Mouse (Mus musculus): Measurements from ENCODE around the gene Fgfr1op. TPM values are rescaled to one million over a fixed set of nuclear protein-coding genes. Genes with fewer than 3 reads are reported as not detected.

The Fgfr1op gene
- polyA plus RNA-seq, 1 experiment = 7.1 TPM

DNA sequence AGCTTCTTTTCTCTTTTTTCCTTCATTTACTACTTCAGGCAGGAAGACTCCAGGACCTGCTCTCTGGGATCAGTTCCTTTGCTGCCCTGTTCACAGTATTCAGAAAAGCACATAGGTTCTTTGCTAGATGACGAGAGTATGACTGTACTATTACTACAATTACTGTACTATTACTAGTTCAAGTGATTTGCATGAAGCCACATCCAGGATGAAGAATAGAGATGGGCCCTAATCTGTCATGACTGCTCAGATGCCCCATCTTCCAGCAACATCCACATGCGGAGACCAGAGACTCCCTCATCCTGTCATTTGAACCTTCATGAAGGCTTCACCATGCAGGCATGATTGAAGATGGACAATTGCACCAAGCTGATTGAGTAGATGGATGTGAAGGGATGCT, 44.4 kb downstream of the Fgfr1op start:
- no peak for TF ChIP-seq GATA1 (IDR thresholded peaks at IDR 0.05; ENCODE audit: low read length)

DNA sequence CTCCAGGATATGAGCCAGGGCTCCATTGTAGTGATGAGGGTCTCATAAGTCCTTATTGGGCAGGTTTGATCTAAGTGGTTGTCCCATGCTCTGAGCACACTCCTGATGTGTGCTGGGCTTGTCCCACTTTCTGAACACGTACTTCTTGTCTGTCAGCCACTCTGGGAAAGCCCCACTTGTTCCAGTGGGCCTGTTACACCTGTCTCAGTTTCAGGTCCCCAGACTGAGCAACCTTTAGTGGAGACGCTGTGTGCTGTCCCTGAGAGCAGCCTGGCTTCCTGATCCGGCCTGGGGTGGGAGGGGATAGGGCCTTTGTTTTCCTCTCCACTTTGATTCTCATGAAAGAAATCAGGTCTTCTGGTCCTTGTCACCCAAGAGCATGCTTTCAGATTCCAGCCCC, 44.9 kb downstream of the Fgfr1op start:
- TF ChIP-seq GATA1 (IDR thresholded peaks at IDR 0.05; ENCODE audit: low read length) = no peak

DNA sequence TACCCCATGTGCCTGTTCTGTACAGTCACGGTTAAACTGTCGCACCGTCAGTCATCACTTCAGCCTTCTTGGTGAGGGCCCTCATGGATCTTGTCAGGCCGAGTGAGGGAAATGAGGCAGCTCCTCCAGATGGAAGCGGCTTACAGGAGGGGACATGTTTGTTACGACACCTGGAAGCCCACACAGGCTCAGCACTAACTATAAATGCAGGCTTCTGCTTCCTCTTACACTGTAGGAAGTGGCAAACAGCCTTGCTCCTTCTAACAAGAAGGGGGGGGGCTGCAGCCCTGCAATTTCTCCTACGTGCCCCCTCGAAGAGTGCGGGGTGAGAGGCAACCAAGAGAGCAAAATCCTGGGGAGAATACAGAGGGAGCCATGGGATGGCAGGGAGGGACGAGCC, 45.4 kb downstream of the Fgfr1op start:
- no peak for TF ChIP-seq GATA1 (IDR thresholded peaks at IDR 0.05; ENCODE audit: low read length)

DNA sequence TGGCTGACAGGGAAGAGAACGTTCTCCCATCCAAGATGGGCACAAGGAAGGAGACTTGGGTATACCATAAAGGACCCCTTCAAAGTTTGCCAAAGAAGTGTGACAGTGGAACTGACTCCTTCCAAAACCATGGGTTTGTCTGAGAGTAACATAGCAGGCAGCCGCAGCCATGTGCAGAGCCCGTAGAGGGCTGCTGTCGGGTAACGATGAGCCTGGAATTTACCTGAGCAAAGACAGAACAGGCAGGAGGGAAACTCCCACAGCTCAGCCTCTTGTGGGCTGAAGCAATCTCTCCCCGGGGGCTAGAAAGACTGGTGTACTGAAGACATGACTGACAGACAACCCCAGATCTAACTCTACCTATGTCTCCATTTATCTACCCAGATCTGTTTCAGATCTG, 46.1 kb downstream of the Fgfr1op start:
- no peak for TF ChIP-seq GATA1 (IDR thresholded peaks at IDR 0.05; ENCODE audit: low read length)

DNA sequence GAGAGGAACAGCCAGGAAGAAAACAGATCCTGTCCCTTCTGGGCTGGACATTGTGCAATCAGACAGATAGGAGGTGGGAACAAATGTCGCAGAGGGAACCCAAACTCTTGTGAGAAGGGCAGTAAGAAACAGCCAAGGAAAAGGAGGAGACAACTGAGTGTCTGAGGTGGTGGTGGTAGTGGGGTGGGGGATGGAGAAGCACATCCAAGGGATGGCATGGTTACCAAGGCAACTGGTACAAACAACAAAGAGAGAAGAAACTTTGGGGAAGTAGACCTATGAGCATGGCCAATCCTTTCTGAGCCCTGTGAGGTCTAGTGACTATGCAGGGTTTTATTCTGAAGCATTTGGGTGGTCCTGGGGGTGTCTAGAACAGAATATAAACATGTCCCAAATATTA, 49.1 kb downstream of the Fgfr1op start:
- no peak for TF ChIP-seq GATA1 (IDR thresholded peaks at IDR 0.05; ENCODE audit: low read length)

DNA sequence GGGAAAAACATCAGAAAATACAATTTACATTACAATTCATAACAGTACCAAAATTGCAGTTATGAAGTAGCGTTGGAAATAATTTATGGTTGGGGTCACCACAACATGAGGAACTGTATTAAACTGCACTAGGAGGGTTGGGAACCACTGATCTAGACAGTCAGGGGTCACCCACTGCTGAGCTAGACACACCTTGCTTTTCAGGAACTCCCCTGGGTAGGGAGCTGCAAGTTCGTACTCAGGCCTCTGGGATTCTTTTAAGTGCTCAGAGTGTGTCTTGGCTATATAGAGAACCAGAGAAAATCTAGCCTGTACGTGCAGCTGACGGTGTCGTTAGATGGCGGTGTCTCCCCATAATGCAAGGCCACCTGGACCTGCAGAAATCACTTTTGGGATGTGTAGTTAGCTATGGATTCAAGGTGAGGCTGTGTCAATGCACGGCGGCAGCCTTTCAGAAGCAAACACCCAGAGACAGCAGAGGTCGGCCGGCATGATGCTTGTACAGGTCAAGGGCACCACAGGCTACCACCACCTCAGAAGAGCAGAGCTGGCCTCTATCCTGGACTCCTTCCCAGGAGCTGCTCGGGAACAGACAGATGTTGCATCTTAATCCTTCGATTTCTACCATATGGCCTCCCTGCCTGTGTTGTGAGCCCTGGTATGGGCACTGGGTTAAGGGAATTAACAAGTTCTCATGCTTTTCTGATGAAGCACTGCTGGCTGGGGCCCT, 49.9 kb downstream of the Fgfr1op start:
- no peak for TF ChIP-seq GATA1 (IDR thresholded peaks at IDR 0.05; ENCODE audit: low read length)

DNA sequence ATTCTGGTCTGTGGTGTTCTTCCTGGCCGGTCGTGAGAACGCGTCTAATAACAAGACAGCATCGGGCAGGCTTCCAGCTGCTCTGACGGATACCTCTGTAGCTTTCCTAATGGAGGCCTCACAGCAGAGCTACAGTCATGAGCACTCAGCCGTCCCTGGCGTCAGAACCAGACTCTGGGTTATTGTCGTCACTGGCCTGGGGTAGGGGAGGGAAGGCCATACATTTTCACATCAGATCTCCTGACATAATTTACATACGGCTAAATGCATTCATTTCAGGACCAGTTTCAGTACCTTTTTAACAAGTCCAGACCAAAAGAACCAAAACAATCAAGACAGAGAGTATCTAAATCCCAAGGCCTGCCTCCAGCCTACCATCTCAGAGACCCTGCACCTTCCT, 57.9 kb downstream of the Fgfr1op start:
- no peak for TF ChIP-seq GATA1 (IDR thresholded peaks at IDR 0.05; ENCODE audit: low read length)

DNA sequence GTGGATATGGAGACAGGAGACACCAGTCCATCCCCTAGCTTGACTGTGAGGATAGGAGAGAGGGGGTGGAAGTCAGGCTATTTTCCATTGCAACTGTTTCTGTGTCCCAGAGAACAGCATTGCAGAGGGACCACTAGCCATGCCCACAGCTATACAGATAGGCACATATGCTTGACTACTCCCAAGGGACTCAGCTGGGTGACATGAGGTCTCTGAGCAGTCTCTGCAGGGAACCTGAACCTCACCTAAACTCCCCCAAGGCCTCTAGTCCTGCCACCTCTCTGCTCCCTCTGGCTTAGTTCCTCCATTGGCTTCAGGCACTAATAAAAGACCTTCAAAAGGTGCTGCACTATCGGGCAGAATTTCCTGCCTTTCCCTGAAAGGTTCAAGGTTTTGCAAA, 58.8 kb downstream of the Fgfr1op start:
- no peak for TF ChIP-seq GATA1 (IDR thresholded peaks at IDR 0.05; ENCODE audit: low read length)

DNA sequence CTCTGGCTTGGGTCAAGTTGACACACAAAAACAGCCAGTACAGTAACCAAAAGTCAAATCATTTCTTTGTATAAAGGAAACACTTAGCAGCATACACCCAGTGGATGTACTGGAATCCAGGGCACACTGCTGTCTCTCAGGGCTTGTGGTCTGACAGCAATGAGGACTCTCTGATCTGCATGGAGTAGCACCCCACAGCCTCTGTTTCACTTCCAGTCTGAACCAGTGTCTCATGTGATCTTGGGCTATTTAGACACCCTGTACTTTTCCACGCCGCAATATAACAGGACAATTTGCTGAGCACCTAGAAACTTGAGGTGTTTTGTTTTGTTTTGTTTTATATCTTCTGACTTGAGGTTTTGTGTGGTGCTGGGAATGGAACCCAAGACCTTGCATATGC, 59.9 kb downstream of the Fgfr1op start:
- TF ChIP-seq GATA1 (IDR thresholded peaks at IDR 0.05; ENCODE audit: low read length) = no peak

DNA sequence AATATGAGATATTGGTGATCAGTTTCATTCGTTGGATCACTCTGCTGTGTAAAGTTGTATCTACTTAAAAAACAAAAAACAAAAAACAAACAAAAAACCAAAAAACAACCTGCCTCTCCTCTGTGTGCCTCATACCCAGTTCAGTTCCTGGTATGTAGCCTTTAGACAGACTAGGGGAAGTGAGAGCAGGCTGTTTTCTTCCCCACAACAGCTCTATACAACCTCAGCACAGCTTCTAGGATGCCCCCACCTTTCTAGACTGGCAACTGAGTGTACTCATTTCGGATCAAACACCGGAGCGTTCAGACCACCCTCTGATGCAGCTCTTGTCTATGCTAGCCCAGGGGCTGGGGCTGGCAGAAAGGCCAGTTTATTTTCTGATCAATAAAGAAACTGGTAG, 60.4 kb downstream of the Fgfr1op start:
- TF ChIP-seq GATA1 (IDR thresholded peaks at IDR 0.05; ENCODE audit: low read length) = no peak

DNA sequence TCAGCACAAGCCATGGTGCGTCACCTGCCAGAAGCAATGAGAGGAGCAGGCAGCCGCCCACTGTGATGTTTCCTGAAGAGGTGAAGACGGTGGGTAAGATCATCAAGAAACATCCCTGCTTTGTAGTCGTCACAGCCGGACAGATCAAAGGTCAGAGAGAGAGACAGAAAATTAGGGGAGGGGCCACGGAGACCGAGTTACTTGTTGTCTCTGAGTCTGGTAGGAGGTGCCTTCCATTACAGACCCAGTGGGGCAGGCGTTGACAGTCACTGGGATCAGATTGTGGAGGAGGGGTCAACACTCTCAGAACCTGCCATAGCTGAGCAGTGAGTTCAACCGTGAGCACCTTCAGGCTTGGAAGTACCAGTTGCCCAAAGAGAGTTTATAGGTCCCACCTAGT, 63.3 kb downstream of the Fgfr1op start:
- TF ChIP-seq GATA1 (IDR thresholded peaks at IDR 0.05; ENCODE audit: low read length) = no peak

DNA sequence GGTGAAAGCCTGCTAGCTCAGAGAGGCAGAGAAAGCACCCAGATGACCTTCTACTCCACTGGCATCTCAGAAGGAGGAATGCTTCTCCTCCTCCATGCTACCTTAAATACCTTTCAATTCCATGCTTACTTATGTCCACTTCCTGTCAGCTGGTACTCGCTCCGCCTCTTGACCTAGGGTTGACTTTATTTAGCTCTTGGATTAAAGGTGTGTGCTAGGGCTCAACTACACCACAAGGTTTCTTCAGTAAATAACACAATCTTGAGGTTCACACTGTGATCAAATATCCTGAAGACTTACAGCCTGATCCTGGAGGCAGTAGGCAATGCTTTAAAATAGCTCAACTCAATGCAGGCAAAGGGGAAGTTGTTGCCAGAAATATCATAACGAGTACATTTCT, 64.3 kb downstream of the Fgfr1op start:
- TF ChIP-seq GATA1 (IDR thresholded peaks at IDR 0.05; ENCODE audit: low read length) = no peak

DNA sequence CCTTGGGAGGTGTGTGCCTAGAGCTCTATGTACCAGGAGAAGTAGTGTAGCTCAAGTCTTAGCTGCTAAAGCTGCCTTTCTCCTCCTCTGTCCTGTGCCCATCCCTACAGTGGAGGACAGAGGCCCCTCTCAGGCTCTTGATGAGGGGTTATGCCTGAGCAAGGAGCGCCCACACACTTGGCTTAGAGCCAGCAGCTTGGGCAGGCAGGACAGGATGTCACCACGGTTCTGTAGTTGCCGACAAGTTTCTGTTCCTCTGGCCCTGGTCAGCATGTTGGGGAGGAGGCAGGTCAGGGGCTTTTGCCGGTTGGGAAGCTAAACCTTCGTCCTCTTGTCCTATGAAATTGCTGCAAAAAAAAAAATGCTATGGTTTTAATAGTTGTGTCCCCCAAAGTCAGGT, 66.8 kb downstream of the Fgfr1op start:
- no peak for TF ChIP-seq GATA1 (IDR thresholded peaks at IDR 0.05; ENCODE audit: low read length)

DNA sequence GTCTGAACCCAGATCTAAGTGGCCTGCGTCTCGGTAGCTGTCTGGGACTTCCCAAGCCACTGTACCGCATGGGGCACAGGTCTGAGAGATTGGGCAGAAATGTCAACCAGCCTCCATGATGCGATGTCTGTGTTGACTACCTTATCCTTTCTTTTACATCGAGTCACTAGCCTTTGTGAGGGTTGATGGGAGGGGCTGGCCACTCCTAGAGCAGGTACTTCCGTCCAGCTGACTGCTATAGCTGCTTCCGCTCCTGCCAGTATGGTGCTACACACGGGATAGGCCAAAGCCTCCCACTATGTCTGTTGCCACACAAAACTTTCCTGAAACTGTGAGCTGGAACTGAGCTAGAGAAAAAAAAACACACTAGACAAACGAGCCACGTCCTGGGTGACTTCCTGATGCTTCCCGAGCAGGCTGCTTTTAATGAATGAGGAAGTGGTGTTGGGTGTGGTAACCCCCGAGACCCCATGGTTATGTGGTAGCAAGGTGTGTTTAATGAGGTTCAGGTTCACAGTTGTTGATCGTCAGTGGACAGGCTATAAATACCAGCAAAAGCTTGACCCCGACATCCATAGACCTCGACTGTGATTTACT, 68.4 kb downstream of the Fgfr1op start:
- TF ChIP-seq GATA1 (IDR thresholded peaks at IDR 0.05; ENCODE audit: low read length) = no peak

DNA sequence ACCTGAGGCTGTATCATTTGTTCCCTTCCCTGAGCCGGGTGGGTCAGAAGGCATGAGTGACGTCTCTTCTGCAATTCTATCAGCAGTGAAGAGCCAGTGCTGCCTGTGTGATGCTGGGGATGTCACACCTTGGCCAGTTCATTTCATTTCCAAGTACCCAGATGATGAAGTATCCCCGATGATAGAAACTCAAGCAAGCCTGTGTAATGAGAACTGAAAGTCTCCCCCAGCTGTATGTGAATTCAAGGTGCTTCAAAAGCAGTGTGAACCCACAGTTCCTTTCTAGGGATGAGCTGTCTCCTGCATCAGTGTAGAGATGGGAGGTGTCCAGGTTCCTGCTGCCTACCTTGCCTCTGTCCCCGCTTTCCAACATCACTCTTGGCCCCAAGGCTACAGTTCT, 69.2 kb downstream of the Fgfr1op start:
- no peak for TF ChIP-seq GATA1 (IDR thresholded peaks at IDR 0.05; ENCODE audit: low read length)

DNA sequence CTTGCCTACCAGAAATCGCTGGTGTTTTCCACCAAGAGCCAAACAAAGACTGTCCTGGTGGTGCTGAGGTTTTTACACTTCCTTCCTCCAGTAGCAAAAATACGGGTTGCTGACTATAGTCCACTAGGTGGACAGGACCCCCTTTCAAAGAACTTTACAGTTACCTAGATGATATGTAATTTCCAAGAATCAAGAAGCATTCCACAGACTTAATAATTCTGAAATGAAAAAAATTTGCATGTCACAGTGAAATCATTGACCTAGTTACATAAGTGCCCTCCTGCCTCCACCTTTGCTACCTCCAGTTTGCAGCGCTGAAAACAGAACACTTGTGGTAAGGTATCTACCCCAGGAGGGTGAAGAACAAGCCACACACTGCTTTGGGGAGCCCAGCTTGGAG, 70.4 kb downstream of the Fgfr1op start, which contains the start of gene Ccr6:
TSS of gene Ccr6 (plus strand) at position 301 of the 400 bp plus-strand sequence.
- no peak for TF ChIP-seq GATA1 (IDR thresholded peaks at IDR 0.05; ENCODE audit: low read length)

DNA sequence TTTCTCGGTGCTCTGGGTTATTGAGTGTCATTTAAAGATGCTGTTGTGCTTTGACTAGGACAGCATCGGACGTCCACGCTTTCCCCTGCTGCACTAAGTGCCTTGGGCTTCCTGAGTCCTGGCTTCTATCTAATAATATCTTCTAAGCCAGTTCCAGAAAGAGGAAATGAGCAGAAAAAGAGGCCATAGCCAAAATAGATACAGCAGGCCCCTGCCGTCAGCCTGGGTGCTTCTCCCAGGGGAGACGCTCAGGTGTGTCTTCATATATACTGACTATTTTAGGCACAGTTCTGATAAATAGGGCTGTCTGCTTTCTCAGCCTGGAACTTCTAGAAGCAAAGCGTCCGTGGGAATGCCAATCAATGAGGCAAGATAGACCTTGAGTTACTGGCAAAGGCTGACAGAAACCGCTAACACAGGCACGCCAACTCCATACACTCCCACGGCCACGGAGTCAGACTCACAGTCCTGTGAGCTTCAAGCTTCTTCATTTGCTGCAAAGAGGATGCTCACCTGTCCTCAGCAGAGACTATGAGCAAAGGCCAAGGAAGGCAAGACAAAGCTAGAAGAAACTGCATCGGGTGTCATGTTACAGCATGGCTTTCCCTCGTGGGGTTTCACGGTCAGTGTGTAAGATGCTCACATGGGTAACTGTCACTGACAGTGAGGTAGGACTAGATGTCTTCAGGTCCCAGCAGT, 72.9 kb downstream of the Fgfr1op start:
- TF ChIP-seq GATA1 (IDR thresholded peaks at IDR 0.05; ENCODE audit: low read length) = no peak
